Mouse (Mus musculus) thymus, adult 2 months (tissue): Measurements from ENCODE around the gene Il34. TPM values are rescaled to one million over a fixed set of nuclear protein-coding genes. Genes with fewer than 3 reads are reported as not detected.

Source experiments
- DNase-seq: peaks from one replicate; pipeline ENCODE4 v3.0.0; 2021
- H3K27ac ChIP-seq: fragments of 200-500 bp; 2 replicates; pipeline ENCODE4 v1.5.1; 2012; ENCODE audit warnings: low read length, control low read depth; ENCODE audit not compliant: control insufficient read depth, insufficient read depth
- H3K27me3 ChIP-seq: fragments of 200-500 bp; 2 replicates; pipeline ENCODE4 v1.6.1; 2012; ENCODE audit warnings: mild to moderate bottlenecking, low read length, moderate library complexity, mixed read lengths; ENCODE audit not compliant: control insufficient read depth, insufficient read depth
- H3K36me3 ChIP-seq: fragments of 200-500 bp; 2 replicates; pipeline ENCODE4 v1.6.1; 2012; ENCODE audit warnings: mild to moderate bottlenecking, low read length, moderate library complexity; ENCODE audit not compliant: control insufficient read depth, insufficient read depth
- H3K4me1 ChIP-seq: fragments of 200-500 bp; replicated peaks from 2 replicates; pipeline ENCODE4 v1.6.1; 2012; ENCODE audit warnings: low read length; ENCODE audit not compliant: control insufficient read depth, insufficient read depth
- H3K4me3 ChIP-seq: fragments of 200-500 bp; 2 replicates; pipeline ENCODE4 v1.5.1; 2012; ENCODE audit warnings: mild to moderate bottlenecking, low read length, control low read depth, moderate library complexity; ENCODE audit not compliant: control insufficient read depth, insufficient read depth
- CTCF ChIP-seq: fragments of 200-500 bp; IDR thresholded peaks from 2 replicates; pipeline ENCODE4 v1.5.1; 2012; ENCODE audit warnings: mild to moderate bottlenecking, control low read depth, low read length, moderate library complexity, borderline replicate concordance; ENCODE audit not compliant: control insufficient read depth, poor library complexity, insufficient read depth; ENCODE audit errors: extremely low read depth
- POLR2A ChIP-seq: fragments of 200-500 bp; IDR thresholded peaks from 2 replicates; pipeline ENCODE4 v1.6.1; 2012; ENCODE audit warnings: mild to moderate bottlenecking, low read length, control low read depth, moderate library complexity; ENCODE audit not compliant: control insufficient read depth, poor library complexity, insufficient read depth; ENCODE audit errors: extremely low read depth
- WGBS: fragments of 180-500 bp; shearing (Covaris S2); methylation state at CpG from one replicate; pipeline ENCODE4 v1.1.7; 2018; 5-methylcytosine and 5-hydroxymethylcytosine counted together
- polyA plus RNA-seq: library from polyadenylated mRNA; depleted of rRNA; stranded (reverse); fragments of >200 nt; gene quantifications from 2 replicates; pipeline ENCODE4 v1.2.3, GENCODE M21; 2012; rRNA removed

The Il34 gene
- 23.2 and 29.3 TPM in 2 replicates for polyA plus RNA-seq

DNA sequence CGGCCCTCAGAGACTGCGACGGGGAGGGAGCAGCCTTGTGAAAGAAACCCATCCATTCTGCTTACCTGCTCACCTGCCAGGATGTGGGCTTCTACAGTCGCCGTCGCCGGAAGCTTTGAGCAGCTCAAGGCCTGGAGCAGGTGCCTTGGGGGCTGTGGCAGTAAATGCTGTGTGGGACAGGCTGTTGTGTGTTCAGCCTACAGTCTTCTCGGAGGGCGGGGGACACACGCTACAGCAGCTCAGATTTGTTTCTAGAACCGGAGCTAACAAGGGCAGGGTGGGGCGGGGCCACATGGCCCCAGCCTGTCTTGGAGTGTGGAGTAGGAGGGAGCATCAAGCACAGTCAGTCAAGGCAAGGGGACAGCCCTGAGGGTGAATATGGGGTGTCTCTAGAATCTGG lies at the start of gene Il34:
Gene Il34, minus strand, starts transcription at position 256 of the 400 bp plus-strand sequence.
- WGBS, result 6% methylated on average over 12 of the region's 12 CpGs
- Histone ChIP-seq H3K27me3 (no peaks in the 10 kb centered on the region), H3K27ac (peak within 1 kb of the TSS; percentile 80), H3K36me3 (peaks cover 18% of the 10 kb centered on the region), H3K4me3 (no peak within 1 kb of the TSS), H3K4me1 (peaks cover 49% of the 10 kb centered on the region)
- DNase-seq, result peak; percentile 79
- TF ChIP-seq CTCF (0 out of 2 replicates have a peak, but pooled peaks have one; percentile 30), POLR2A (no peak)

DNA sequence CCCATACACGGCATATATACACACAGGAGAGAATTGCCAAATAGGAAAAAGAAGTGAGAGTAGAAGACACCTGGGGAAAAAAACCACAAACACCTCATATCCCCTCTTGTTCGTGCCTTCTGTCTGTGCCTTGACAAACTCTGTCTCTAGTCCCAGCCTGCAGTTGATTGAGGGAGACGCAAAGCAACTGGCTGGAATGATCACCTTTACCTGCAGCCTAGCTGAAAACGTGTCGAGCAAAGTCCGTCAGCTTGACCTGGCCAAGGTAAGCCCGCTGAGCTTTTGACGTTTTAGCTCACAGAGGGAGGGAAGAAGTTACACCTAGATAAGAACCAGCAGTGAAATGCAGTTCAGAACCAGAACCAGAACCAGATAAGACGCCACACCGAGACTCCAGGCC lies 45.5 kb upstream of the Il34 start:
- no peak for DNase-seq
- H3K4me1 ChIP-seq, result 0 out of 2 replicates have a peak, but pooled peaks cover 2% of the 10 kb centered on the region
- TF ChIP-seq CTCF (no peak), POLR2A (no peak)
- no peaks in the 10 kb centered on the region for H3K27me3 ChIP-seq
- H3K27ac ChIP-seq, result no peak overlapping the region
- H3K36me3 ChIP-seq, result peaks cover 63% of the 10 kb centered on the region
- no peak overlapping the region for H3K4me3 ChIP-seq
- 97% methylated on average over 10 of the region's 10 CpGs for WGBS

- TF ChIP-seq POLR2A (no peak), CTCF (no peak)
- Histone ChIP-seq H3K4me3 (no peak overlapping the region), H3K27ac (no peak overlapping the region), H3K36me3 (peaks cover 42% of the 10 kb centered on the region), H3K4me1 (peaks cover 7% of the 10 kb centered on the region; the same call in 1 of the 2 replicates), H3K27me3 (no peaks in the 10 kb centered on the region)
- WGBS, result 43% methylated on average over 14 of the region's 14 CpGs
- DNase-seq, result no peak
These were observed 42.1 kb upstream of the Il34 start for GRCm38 (mm10) chr8:110847645-110848495.

DNA sequence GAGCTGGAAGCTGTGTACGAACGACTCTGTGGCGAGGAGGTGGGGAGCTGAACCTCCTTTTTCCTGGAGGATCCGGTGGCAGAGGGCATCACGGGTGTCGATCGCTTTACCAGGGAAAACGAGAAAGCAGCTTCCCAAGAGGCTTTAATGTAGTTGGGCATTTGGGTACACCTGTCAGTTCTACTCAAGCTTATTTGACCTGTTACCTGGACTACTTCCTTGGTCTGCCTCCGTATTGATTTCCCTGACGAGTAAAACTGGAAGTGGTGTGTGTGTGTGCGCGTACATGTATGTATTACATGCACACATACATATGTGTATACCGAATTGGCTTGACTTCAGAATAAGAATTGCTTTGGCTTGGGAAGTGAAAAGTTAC lies 41.4 kb upstream of the Il34 start:
- peaks cover 42% of the 10 kb centered on the region for H3K36me3 ChIP-seq

GRCm38 (mm10) chr8:110846405-110847170 lies 40.9 kb upstream of the Il34 start, which contains the start of the genes Cog4 and Sf3b3:
TSS of gene Cog4 (plus strand) at chr8:110846600.
TSS of gene Sf3b3 (minus strand) at chr8:110846787.
- H3K4me1 ChIP-seq, result peaks cover 7% of the 10 kb centered on the region; the same call in 1 of the 2 replicates
- H3K27me3 ChIP-seq, result no peaks in the 10 kb centered on the region
- H3K36me3 ChIP-seq, result peaks cover 40% of the 10 kb centered on the region
- WGBS, result under 1% methylated on average over 53 of the region's 53 CpGs
- DNase-seq, result peak; percentile 85
- TF ChIP-seq CTCF (0 out of 2 replicates have a peak, but pooled peaks have one; percentile 8), POLR2A (peak; percentile 91)
- peak within 1 kb of the TSS; percentile 99 for H3K4me3 ChIP-seq
- peak within 1 kb of the TSS; percentile 85 for H3K27ac ChIP-seq

More for the DNA sequence above, 41.4 kb upstream of the Il34 start:
- H3K4me1 ChIP-seq, result peaks cover 7% of the 10 kb centered on the region; the same call in 1 of the 2 replicates
- no peak for TF ChIP-seq CTCF
- no peak for TF ChIP-seq POLR2A
- no peak for DNase-seq
- H3K4me3 ChIP-seq, result peak overlapping the region; percentile 99
- peak overlapping the region; percentile 33; the same call in 1 of the 2 replicates for H3K27ac ChIP-seq
- H3K27me3 ChIP-seq, result no peaks in the 10 kb centered on the region
- WGBS, result under 1% methylated on average over 13 of the region's 13 CpGs

- TF ChIP-seq POLR2A, result no peak
- no peak for TF ChIP-seq CTCF
- no peaks in the 10 kb centered on the region for H3K27me3 ChIP-seq
- H3K27ac ChIP-seq, result peak overlapping the region; percentile 85
- WGBS, result 2% methylated on average over 17 of the region's 17 CpGs
- DNase-seq, result peak; percentile 15
- H3K36me3 ChIP-seq, result peaks cover 40% of the 10 kb centered on the region
- peak overlapping the region; percentile 99 for H3K4me3 ChIP-seq
- peaks cover 7% of the 10 kb centered on the region; the same call in 1 of the 2 replicates for H3K4me1 ChIP-seq
These were observed 40.2 kb upstream of the Il34 start for GRCm38 (mm10) chr8:110845821-110846404.
